Mouse (Mus musculus): ENCODE measurements around the gene Astl. TPM values are rescaled to one million over a fixed set of nuclear protein-coding genes. Genes with fewer than 3 reads are reported as not detected.

Astl gene
- polyA plus RNA-seq, 2 experiments, result not detected

DNA sequence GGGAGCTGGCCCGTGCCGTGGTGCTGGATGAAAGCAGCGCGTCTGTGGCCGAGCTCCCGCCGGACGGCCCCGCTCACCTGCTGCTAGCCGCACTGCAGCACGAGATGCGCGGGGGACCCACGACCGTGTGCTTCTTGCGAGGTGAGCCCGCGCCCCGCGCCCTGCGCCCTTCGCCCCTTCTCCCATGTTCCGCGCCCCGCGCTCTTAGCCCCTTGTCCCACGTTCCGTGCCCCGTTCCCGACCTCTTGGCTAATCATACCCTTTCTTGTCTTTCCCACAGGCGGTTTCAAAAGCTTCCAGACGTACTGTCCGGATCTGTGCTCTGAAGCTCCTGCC, 2.0 kb upstream of the Astl start:
- DNase-seq (ENCODE audit: low read depth in 3 of 3, low spot score in 3 of 3) (no peak), ATAC-seq (ENCODE audit: insufficient read depth) (no peak)
- Histone ChIP-seq H3K4me3 (ENCODE audit: insufficient read depth in 1 of 2, low read depth in 2 of 2, low read length in 2 of 2) (peak overlapping the region; percentile 53 to 57), H3K4me2 (ENCODE audit: low read depth) (peak overlapping the region; percentile 67), H3K4me1 (replicated peaks; ENCODE audit: control insufficient read depth in 2 of 2, insufficient read depth in 2 of 2, low read length in 1 of 2) (peaks cover 0 to 10% of the 10 kb centered on the region in 2 experiments; a peak in 3 of 4 replicates), H3K27ac (no peak overlapping the region), H3K9me3 (ENCODE audit: control insufficient read depth, low read length) (no peaks in the 10 kb centered on the region), H3K36me3 (replicated peaks; ENCODE audit: control insufficient read depth, insufficient read depth, low read depth) (no peaks in the 10 kb centered on the region), H3K9ac (replicated peaks) (peak overlapping the region; percentile 10; the same call in 1 of the 2 replicates), H3K27me3 (ENCODE audit: control insufficient read depth, insufficient read depth, low read length) (peaks cover 11% of the 10 kb centered on the region)
- TF ChIP-seq EP300 (IDR thresholded peaks at IDR 0.05; ENCODE audit: low read depth), result no peak
- no peak for TF ChIP-seq CTCF (IDR thresholded peaks at IDR 0.05; ENCODE audit: low read depth)
- under 1% methylated on average over 33 of the region's 33 CpGs for WGBS (ENCODE audit: insufficient replicate concordance)

DNA sequence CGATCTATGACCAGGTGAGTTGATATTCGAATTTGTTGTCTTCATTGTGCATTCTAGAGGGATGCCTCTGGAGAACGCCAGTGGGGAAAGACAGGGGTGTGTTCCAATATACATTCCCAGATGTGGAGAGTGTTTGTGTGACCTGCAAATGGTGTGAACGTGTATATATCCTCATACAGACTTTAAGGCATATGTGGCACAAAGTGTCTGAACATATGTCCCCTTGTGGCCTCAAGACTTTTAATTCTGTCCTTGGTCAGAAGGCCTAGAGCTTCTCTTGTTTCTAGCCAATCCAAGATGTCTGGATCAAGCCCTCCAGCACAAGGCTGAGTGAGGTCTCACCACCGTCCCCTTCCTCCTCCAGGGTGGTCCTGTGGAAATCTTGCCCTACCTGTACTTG, 1.6 kb upstream of the Astl start:
- TF ChIP-seq EP300 (IDR thresholded peaks at IDR 0.05; ENCODE audit: low read depth), result no peak
- no peak for TF ChIP-seq CTCF (IDR thresholded peaks at IDR 0.05; ENCODE audit: low read depth)
- Histone ChIP-seq H3K27me3 (ENCODE audit: control insufficient read depth, insufficient read depth, low read length) (peaks cover 11% of the 10 kb centered on the region), H3K4me2 (ENCODE audit: low read depth) (peak overlapping the region; percentile 67), H3K4me3 (ENCODE audit: insufficient read depth in 1 of 2, low read depth in 2 of 2, low read length in 2 of 2) (peak overlapping the region; percentile 53 to 57), H3K36me3 (replicated peaks; ENCODE audit: control insufficient read depth, insufficient read depth, low read depth) (no peaks in the 10 kb centered on the region), H3K27ac (no peak overlapping the region), H3K4me1 (replicated peaks; ENCODE audit: control insufficient read depth in 2 of 2, insufficient read depth in 2 of 2, low read length in 1 of 2) (peaks cover 0 to 10% of the 10 kb centered on the region in 2 experiments; a peak in 3 of 4 replicates), H3K9ac (replicated peaks) (peak overlapping the region; percentile 10; the same call in 1 of the 2 replicates), H3K9me3 (ENCODE audit: control insufficient read depth, low read length) (no peaks in the 10 kb centered on the region)
- 5% methylated on average over 5 of the region's 5 CpGs for WGBS (ENCODE audit: insufficient replicate concordance)
- DNase-seq (ENCODE audit: low read depth in 3 of 3, low spot score in 3 of 3) (no peak), ATAC-seq (ENCODE audit: insufficient read depth) (no peak)

GRCm38 (mm10) chr2:127337531-127337930, 908 bp upstream of the Astl start:
- Histone ChIP-seq H3K4me3 (ENCODE audit: insufficient read depth in 1 of 2, low read depth in 2 of 2, low read length in 2 of 2) (peak overlapping the region; percentile 53 to 57; a peak in 3 of 4 replicates), H3K36me3 (replicated peaks; ENCODE audit: control insufficient read depth, insufficient read depth, low read depth) (no peaks in the 10 kb centered on the region), H3K4me1 (replicated peaks; ENCODE audit: control insufficient read depth in 2 of 2, insufficient read depth in 2 of 2, low read length in 1 of 2) (peaks cover 0 to 10% of the 10 kb centered on the region in 2 experiments; a peak in 3 of 4 replicates), H3K9ac (replicated peaks) (no peak overlapping the region), H3K4me2 (ENCODE audit: low read depth) (peak overlapping the region; percentile 67; the same call in 1 of the 2 replicates), H3K27me3 (ENCODE audit: control insufficient read depth, insufficient read depth, low read length) (peaks cover 11% of the 10 kb centered on the region), H3K9me3 (ENCODE audit: control insufficient read depth, low read length) (no peaks in the 10 kb centered on the region), H3K27ac (no peak overlapping the region)
- WGBS (ENCODE audit: insufficient replicate concordance), result 23% methylated on average over 11 of the region's 11 CpGs
- no peak for TF ChIP-seq EP300 (IDR thresholded peaks at IDR 0.05; ENCODE audit: low read depth)
- no peak for TF ChIP-seq CTCF (IDR thresholded peaks at IDR 0.05; ENCODE audit: low read depth)
- DNase-seq (ENCODE audit: low read depth in 3 of 3, low spot score in 3 of 3) (no peak), ATAC-seq (ENCODE audit: insufficient read depth) (no peak)

DNA sequence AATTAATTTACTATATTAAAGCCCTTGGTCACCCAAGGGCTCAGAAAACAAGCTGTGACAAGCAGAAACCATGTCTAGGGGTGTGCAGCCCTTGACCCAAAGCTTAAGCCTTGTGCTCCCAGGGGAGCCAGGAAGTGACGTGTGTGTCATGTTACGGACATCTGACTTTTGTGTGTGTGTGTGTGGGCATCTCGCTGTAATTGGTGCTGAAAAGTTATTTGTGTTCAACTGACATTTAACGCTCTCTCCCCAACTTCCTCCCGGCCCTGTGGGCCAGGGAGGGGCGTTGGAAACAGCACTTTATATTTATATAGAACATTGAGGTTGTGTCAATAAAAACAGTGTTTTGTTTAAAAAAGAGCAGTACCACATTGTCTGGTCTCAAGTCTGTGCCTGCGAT, 427 bp upstream of the Astl start:
- no peak for ATAC-seq (ENCODE audit: insufficient read depth)
- Histone ChIP-seq H3K9ac (replicated peaks) (no peak overlapping the region), H3K4me1 (replicated peaks; ENCODE audit: control insufficient read depth in 2 of 2, insufficient read depth in 2 of 2, low read length in 1 of 2) (peaks cover 0 to 10% of the 10 kb centered on the region in 2 experiments; a peak in 3 of 4 replicates), H3K4me2 (ENCODE audit: low read depth) (peak overlapping the region; percentile 67; the same call in 1 of the 2 replicates), H3K27me3 (ENCODE audit: control insufficient read depth, insufficient read depth, low read length) (peaks cover 11% of the 10 kb centered on the region), H3K4me3 (ENCODE audit: insufficient read depth in 1 of 2, low read depth in 2 of 2, low read length in 2 of 2) (no peak overlapping the region), H3K9me3 (ENCODE audit: control insufficient read depth, low read length) (no peaks in the 10 kb centered on the region), H3K36me3 (replicated peaks; ENCODE audit: control insufficient read depth, insufficient read depth, low read depth) (no peaks in the 10 kb centered on the region), H3K27ac (no peak overlapping the region)
- TF ChIP-seq EP300 (IDR thresholded peaks at IDR 0.05; ENCODE audit: low read depth) (no peak), CTCF (IDR thresholded peaks at IDR 0.05; ENCODE audit: low read depth) (no peak)
- WGBS (ENCODE audit: insufficient replicate concordance), result 41% methylated on average over 7 of the region's 7 CpGs
- DNase-seq (ENCODE audit: low read depth in 3 of 3, low spot score in 3 of 3), result no peak

DNA sequence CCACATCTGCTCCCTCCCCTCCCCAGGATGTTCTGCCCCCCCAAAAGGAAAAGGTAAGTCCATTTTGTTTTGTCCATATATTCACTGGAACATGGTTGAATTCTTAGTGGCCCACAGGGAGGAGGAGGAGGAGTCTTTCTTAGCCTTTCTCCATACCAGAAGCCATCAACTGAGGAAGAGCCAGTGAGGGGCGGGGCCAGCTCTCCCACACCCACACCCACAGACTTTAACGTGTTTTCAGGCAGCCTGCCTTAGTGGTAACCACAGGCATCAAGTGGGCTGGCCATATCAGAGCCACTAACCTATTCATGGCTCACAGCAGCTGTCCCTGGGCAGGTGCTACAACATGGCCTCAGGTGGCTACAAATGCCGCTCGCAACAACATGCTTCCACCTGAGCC, 394 bp downstream of the Astl start:
- Histone ChIP-seq H3K27ac (no peak overlapping the region), H3K9ac (replicated peaks) (no peak overlapping the region), H3K4me3 (ENCODE audit: insufficient read depth in 1 of 2, low read depth in 2 of 2, low read length in 2 of 2) (no peak overlapping the region), H3K36me3 (replicated peaks; ENCODE audit: control insufficient read depth, insufficient read depth, low read depth) (no peaks in the 10 kb centered on the region), H3K9me3 (ENCODE audit: control insufficient read depth, low read length) (no peaks in the 10 kb centered on the region), H3K4me1 (replicated peaks; ENCODE audit: control insufficient read depth in 2 of 2, insufficient read depth in 2 of 2, low read length in 1 of 2) (peaks cover 0 to 10% of the 10 kb centered on the region in 2 experiments; a peak in 3 of 4 replicates), H3K4me2 (ENCODE audit: low read depth) (no peak overlapping the region), H3K27me3 (ENCODE audit: control insufficient read depth, insufficient read depth, low read length) (peaks cover 11% of the 10 kb centered on the region)
- no peak for DNase-seq (ENCODE audit: low read depth in 3 of 3, low spot score in 3 of 3)
- 62% methylated on average over 4 of the region's 4 CpGs for WGBS (ENCODE audit: insufficient replicate concordance)
- TF ChIP-seq EP300 (IDR thresholded peaks at IDR 0.05; ENCODE audit: low read depth), result no peak
- no peak for TF ChIP-seq CTCF (IDR thresholded peaks at IDR 0.05; ENCODE audit: low read depth)
- ATAC-seq (ENCODE audit: insufficient read depth), result no peak
